Mouse (Mus musculus): ENCODE results near the gene Vmn2r17.

Vmn2r17 gene

GRCm38 (mm10) chr5:109419388-109419787 lies at the start of gene Vmn2r17:
Gene Vmn2r17, plus strand, starts transcription at chr5:109419688.
- TF ChIP-seq GATA4 (IDR thresholded peaks at IDR 0.05; ENCODE audit: insufficient replicate concordance, low read length): no peak

- TF ChIP-seq GATA4 (IDR thresholded peaks at IDR 0.05; ENCODE audit: insufficient replicate concordance, low read length): no peak
These were observed 47.4 kb downstream of the Vmn2r17 start for GRCm38 (mm10) chr5:109466576-109467506.

DNA sequence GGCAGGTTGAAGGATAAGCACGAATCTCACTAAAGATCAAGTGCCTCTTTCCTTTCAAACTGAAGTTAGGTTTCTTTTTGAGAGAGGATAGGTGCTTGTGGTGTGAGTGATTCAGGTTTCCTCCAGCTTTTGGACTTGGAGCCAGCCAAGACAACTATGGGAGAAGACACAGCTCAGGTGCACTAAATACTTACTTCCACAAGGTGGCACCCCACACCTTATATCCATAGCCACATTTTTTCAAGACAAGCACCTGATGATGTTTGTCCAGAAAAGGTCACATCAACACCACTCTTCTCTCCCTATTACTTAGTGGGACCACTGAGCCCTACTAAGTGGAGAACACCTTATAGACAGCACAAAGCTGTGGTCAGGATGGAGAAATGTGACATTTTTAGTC lies 87.2 kb downstream of the Vmn2r17 start:
- TF ChIP-seq GATA4 (IDR thresholded peaks at IDR 0.05; ENCODE audit: insufficient replicate concordance, low read length): no peak

Measured in liver, adult (tissue).